Mouse (Mus musculus): Measurements from ENCODE around the gene Neurl1b. TPM values are rescaled to one million over a fixed set of nuclear protein-coding genes. Genes with fewer than 3 reads are reported as not detected.

The Neurl1b gene
- total and polyA plus RNA-seq, 3 experiments, result under 0.01 TPM; not detected in 2

DNA sequence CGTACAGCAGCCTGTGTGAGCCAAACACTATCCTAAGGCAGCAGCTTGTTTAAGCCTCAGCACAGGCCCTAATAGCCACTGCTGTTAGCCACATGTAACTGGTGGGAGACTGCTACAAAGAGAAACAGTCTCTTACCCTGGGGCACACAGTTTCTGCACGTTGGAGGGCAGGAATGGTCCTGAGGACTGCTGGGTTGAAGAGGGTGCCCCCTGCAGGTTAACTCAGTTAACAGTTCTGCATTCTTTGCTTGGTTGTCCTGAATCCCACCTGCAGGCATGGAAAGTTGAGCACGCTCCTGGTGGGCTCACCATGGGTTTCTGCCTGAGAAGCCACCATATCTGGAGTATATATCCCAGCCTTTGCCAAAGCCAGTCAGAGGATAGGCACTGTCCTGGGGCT lies 6.9 kb downstream of the Neurl1b start:
- Histone ChIP-seq H3K36me3 (replicated peaks) (no peaks in the 10 kb centered on the region), H3K9me3 (replicated peaks) (no peaks in the 10 kb centered on the region), H3K4me3 (ENCODE audit: low read depth, low read length) (no peak overlapping the region), H3K4me1 (ENCODE audit: insufficient read depth, low read depth, low read length) (peaks cover 14% of the 10 kb centered on the region), H3K27me3 (ENCODE audit: insufficient read depth, low read length) (peaks cover 70% of the 10 kb centered on the region)
- no peak for ATAC-seq (ENCODE audit: extremely low read depth, insufficient number of reproducible peaks, low FRiP score, poor library complexity, severe bottlenecking)
- no peak for DNase-seq (ENCODE audit: low spot score)
- no peak for TF ChIP-seq TAL1 (conservative IDR thresholded peaks at IDR 0.05; ENCODE audit: low read depth, low read length)
- no peak for TF ChIP-seq GATA1 (IDR thresholded peaks at IDR 0.05; ENCODE audit: borderline replicate concordance, low read length)
- no peak for TF ChIP-seq GATA2 (IDR thresholded peaks at IDR 0.05; ENCODE audit: borderline replicate concordance, low read depth, low read length)
- no peak for TF ChIP-seq CTCF (IDR thresholded peaks at IDR 0.05; ENCODE audit: low read depth, low read length)
- no peak for TF ChIP-seq POLR2AphosphoS5 (IDR thresholded peaks at IDR 0.05; ENCODE audit: insufficient replicate concordance, low read depth, low read length)

DNA sequence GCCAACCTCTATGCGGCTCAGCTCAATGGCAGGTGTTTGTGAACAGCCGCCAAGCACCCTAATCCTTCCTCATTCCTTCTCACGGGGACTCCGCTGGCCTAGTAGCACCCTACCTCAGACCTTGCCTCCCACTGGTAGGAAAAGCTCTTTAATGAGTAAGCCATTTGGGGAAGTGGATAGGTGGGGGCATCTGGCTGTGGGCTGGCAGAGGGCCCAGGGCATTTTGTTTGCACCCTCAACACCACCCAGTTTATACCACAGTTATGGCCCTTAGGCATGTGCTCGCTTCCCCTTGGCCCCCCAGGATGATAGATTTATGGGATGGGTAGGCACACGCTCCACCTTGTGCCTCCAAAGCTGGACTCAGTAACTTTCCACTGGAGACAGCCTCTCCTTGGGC lies 7.8 kb downstream of the Neurl1b start:
- H3K4me3 ChIP-seq (ENCODE audit: low read depth, low read length), result no peak overlapping the region
- no peaks in the 10 kb centered on the region for H3K9me3 ChIP-seq (replicated peaks)
- ATAC-seq (ENCODE audit: extremely low read depth, insufficient number of reproducible peaks, low FRiP score, poor library complexity, severe bottlenecking) (no peak), DNase-seq (ENCODE audit: low spot score) (no peak)
- peaks cover 69% of the 10 kb centered on the region for H3K27me3 ChIP-seq (ENCODE audit: insufficient read depth, low read length)
- H3K4me1 ChIP-seq (ENCODE audit: insufficient read depth, low read depth, low read length), result peaks cover 14% of the 10 kb centered on the region
- no peak for TF ChIP-seq GATA1 (IDR thresholded peaks at IDR 0.05; ENCODE audit: borderline replicate concordance, low read length)
- no peak for TF ChIP-seq CTCF (IDR thresholded peaks at IDR 0.05; ENCODE audit: low read depth, low read length)
- H3K36me3 ChIP-seq (replicated peaks), result no peaks in the 10 kb centered on the region

DNA sequence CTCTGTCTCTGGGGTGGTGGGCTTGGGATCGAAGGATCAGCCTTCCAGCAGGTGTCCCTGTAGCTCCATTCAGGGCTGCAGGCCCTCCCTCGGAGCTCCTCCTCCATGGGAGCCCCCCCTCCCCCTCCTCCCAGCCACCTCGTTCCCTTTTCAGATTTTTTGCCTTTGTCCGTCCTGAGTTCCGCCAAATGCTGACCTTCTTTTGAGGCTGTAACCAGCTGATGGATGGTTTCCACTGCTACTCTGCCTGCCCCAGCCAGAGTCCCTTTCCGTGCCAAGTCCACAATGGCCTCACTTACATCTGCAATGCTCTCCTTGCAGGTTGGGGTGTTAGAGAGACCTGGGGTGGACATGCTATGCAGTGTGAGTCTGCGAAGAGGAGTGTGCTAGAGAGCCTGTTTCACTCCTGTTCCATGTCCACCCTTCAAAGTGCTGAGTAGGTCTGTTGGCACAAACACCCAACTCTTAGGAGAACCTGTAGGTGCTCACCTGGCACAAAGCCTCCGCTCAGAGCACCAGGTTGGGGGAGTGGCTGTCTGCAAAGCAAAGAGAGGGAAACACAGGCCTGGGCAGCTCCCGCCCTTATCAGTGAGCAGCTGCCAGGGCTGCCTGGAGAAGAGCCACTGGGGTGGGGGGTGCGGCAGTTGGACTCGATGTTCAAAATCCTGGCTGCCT lies 9.5 kb downstream of the Neurl1b start:
- no peak for TF ChIP-seq GATA1 (IDR thresholded peaks at IDR 0.05; ENCODE audit: borderline replicate concordance, low read length)
- TF ChIP-seq TAL1 (conservative IDR thresholded peaks at IDR 0.05; ENCODE audit: low read depth, low read length), result no peak
- no peak for TF ChIP-seq POLR2AphosphoS5 (IDR thresholded peaks at IDR 0.05; ENCODE audit: insufficient replicate concordance, low read depth, low read length)
- TF ChIP-seq CTCF (IDR thresholded peaks at IDR 0.05; ENCODE audit: low read depth, low read length), result no peak
- TF ChIP-seq GATA2 (IDR thresholded peaks at IDR 0.05; ENCODE audit: borderline replicate concordance, low read depth, low read length), result no peak
- H3K4me3 ChIP-seq (ENCODE audit: low read depth, low read length), result no peak overlapping the region
- no peaks in the 10 kb centered on the region for H3K36me3 ChIP-seq (replicated peaks)

DNA sequence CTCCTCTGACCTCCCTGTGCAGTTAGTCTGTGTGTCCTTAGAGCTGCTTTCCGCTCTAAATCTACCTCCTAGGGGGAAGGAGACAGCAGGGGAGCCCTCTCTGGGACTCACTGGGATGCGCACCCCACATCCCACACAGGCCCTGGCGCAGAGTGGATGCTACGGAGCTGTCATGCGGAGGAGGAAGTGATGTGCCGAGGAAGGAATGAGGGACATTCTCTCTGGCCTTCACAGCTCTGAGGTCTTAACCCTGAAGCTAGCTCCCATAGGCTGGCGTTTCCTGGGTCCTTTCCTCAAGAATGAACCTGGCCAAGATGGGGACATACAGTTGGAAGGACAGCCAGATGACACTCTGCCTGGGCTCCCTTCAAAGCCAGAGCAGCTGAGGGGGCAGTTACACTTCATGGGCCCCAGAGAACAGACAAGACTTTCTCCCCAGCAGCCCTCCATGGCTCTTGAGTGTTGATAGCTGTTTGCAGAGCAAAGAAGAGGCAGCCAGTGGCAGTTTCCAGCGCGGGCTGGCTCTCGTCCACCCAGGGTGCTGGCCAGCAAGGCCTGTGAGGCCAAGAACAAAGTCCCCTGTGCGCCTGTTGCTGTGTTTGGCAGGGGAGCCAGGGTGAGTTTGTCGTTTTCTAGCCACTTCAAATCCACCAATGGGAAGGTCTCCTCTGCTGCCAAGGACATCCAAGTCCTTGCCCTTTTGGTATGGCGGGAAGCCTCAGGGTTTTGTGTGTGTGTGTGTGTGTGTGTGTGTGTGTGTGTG lies 10.5 kb downstream of the Neurl1b start:
- Histone ChIP-seq H3K4me3 (ENCODE audit: low read depth, low read length) (no peak overlapping the region), H3K27me3 (ENCODE audit: insufficient read depth, low read length) (peaks cover 65% of the 10 kb centered on the region), H3K36me3 (replicated peaks) (no peaks in the 10 kb centered on the region), H3K4me1 (ENCODE audit: insufficient read depth, low read depth, low read length) (peaks cover 14% of the 10 kb centered on the region), H3K9me3 (replicated peaks) (no peaks in the 10 kb centered on the region)
- ATAC-seq (ENCODE audit: extremely low read depth, insufficient number of reproducible peaks, low FRiP score, poor library complexity, severe bottlenecking) (no peak), DNase-seq (ENCODE audit: low spot score) (no peak)
- TF ChIP-seq GATA1 (IDR thresholded peaks at IDR 0.05; ENCODE audit: borderline replicate concordance, low read length), result no peak

More for the DNA sequence above, 9.5 kb downstream of the Neurl1b start:
- peaks cover 14% of the 10 kb centered on the region for H3K4me1 ChIP-seq (ENCODE audit: insufficient read depth, low read depth, low read length)
- DNase-seq (ENCODE audit: low spot score) (no peak), ATAC-seq (ENCODE audit: extremely low read depth, insufficient number of reproducible peaks, low FRiP score, poor library complexity, severe bottlenecking) (no peak)
- H3K9me3 ChIP-seq (replicated peaks), result no peaks in the 10 kb centered on the region
- peaks cover 68% of the 10 kb centered on the region for H3K27me3 ChIP-seq (ENCODE audit: insufficient read depth, low read length)

DNA sequence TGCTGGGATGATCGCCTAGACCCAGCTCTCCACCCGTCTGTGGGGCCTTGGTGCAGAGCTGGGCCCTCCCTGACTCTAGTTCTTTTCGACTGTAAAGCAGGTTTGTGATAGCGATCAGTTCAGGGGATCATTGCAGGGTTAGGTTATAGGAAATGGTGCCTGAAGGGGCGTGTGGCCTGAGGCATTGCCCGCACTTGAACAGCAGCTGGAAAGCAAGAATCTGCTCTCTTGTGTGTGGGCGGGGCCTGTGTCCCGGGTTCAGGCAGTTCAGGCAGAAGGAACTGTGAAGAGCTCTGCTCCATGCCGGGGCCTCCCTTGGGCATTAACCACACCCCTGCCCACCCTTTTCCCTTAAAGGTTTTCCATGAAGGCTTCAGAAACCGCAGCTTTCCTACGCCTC lies 18.7 kb downstream of the Neurl1b start:
- no peaks in the 10 kb centered on the region; the same call in 1 of the 2 replicates for H3K4me1 ChIP-seq (ENCODE audit: insufficient read depth, low read depth, low read length)
- DNase-seq (ENCODE audit: low spot score) (no peak), ATAC-seq (ENCODE audit: extremely low read depth, insufficient number of reproducible peaks, low FRiP score, poor library complexity, severe bottlenecking) (no peak)
- no peaks in the 10 kb centered on the region for H3K36me3 ChIP-seq (replicated peaks)
- no peak overlapping the region for H3K4me3 ChIP-seq (ENCODE audit: low read depth, low read length)
- H3K27me3 ChIP-seq (ENCODE audit: insufficient read depth, low read length), result peaks cover 36% of the 10 kb centered on the region
- H3K9me3 ChIP-seq (replicated peaks), result no peaks in the 10 kb centered on the region; the same call in 1 of the 2 replicates
- TF ChIP-seq POLR2AphosphoS5 (IDR thresholded peaks at IDR 0.05; ENCODE audit: insufficient replicate concordance, low read depth, low read length) (no peak), GATA1 (IDR thresholded peaks at IDR 0.05; ENCODE audit: borderline replicate concordance, low read length) (no peak), GATA2 (IDR thresholded peaks at IDR 0.05; ENCODE audit: borderline replicate concordance, low read depth, low read length) (no peak), CTCF (IDR thresholded peaks at IDR 0.05; ENCODE audit: low read depth, low read length) (no peak), TAL1 (conservative IDR thresholded peaks at IDR 0.05; ENCODE audit: low read depth, low read length) (no peak)

DNA sequence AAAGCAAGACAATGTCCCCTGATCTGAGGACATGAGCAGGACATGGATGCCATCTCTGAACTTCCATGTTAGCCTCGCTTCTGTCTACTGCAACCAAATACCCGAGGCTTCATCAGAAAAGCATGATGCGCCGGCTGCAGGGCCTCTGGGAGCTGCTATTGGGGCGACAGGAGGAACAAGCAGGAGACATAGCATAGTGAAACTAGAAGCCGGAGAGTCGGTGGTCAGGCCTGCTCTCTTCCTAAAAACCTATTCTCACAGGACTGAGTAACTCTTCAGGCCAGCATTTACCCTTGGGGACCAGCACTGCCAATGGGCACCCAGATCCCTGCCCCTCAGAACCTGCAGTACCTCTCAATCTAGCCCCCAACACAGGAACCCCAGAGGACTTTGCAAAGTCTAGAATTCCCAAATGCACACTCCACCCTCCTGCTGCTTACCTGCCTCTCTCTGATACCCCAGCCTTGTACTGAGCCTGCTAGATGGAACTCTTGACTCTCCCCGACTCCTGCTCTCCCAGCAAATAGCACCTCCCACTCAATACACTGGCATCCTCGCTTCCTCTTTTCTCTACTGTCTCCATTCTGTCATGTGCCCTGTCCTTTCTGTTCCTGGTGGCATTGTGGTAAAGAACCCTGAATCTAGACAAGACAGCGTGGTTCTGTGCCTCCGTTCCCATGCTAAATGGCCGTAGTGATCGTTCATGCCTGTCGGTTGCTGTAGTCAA lies 22.6 kb downstream of the Neurl1b start:
- H3K9me3 ChIP-seq (replicated peaks), result peaks cover 8% of the 10 kb centered on the region
- no peaks in the 10 kb centered on the region for H3K4me1 ChIP-seq (ENCODE audit: insufficient read depth, low read depth, low read length)
- H3K4me3 ChIP-seq (ENCODE audit: low read depth, low read length), result no peak overlapping the region
- no peaks in the 10 kb centered on the region for H3K36me3 ChIP-seq (replicated peaks)
- ATAC-seq (ENCODE audit: extremely low read depth, insufficient number of reproducible peaks, low FRiP score, poor library complexity, severe bottlenecking), result no peak
- H3K27me3 ChIP-seq (ENCODE audit: insufficient read depth, low read length), result peaks cover 35% of the 10 kb centered on the region
- TF ChIP-seq TAL1 (conservative IDR thresholded peaks at IDR 0.05; ENCODE audit: low read depth, low read length) (no peak), CTCF (IDR thresholded peaks at IDR 0.05; ENCODE audit: low read depth, low read length) (no peak), GATA1 (IDR thresholded peaks at IDR 0.05; ENCODE audit: borderline replicate concordance, low read length) (no peak), POLR2AphosphoS5 (IDR thresholded peaks at IDR 0.05; ENCODE audit: insufficient replicate concordance, low read depth, low read length) (no peak)
- DNase-seq (ENCODE audit: low spot score), result no peak
